8 mouse cellular contexts compared by ENCODE assay signal in genomic region chr6:84009172-84009872, GRCm38 (mm10). TPM values are rescaled to one million over a fixed set of nuclear protein-coding genes. Genes with fewer than 3 reads are reported as not detected.
DNase-seq lines count a peak whose midpoint lies in the region; ATAC-seq and TF ChIP-seq lines count a peak whose summit lies in the region.

No protein-coding gene starts in this region.

- peaks cover 3% of the 10 kb centered on the region; the same call in 1 of the 2 replicates for H3K4me1 ChIP-seq in lung, embryonic 14.5 days (ENCODE audit: insufficient read depth)
- peaks cover 43% of the 10 kb centered on the region for H3K4me1 ChIP-seq in kidney, embryonic 16.5 days (ENCODE audit: insufficient read depth, low read length)
- H3K4me1 ChIP-seq in neural tube, embryonic 14.5 days (ENCODE audit: control insufficient read depth, insufficient read depth, low read length) = peaks cover 11% of the 10 kb centered on the region

- H3K27me3 ChIP-seq in lung, embryonic 14.5 days (ENCODE audit: insufficient read depth, low read length) = peaks cover 8% of the 10 kb centered on the region; the same call in 1 of the 2 replicates
- no peaks in the 10 kb centered on the region for H3K27me3 ChIP-seq in kidney, embryonic 16.5 days (ENCODE audit: insufficient read depth, low read length)
- no peaks in the 10 kb centered on the region for H3K27me3 ChIP-seq in neural tube, embryonic 14.5 days (ENCODE audit: control insufficient read depth, insufficient read depth, low read length)

- peak overlapping the region; percentile 33 for H3K4me3 ChIP-seq in lung, embryonic 14.5 days (ENCODE audit: low read depth, low read length)
- peak overlapping the region; percentile 43 for H3K4me3 ChIP-seq in kidney, embryonic 16.5 days (ENCODE audit: low read length)
- peak overlapping the region; percentile 28; the same call in 1 of the 2 replicates for H3K4me3 ChIP-seq in neural tube, embryonic 14.5 days (ENCODE audit: low read depth, low read length)

- TF ChIP-seq CTCF in lung, embryonic 14.5 days (IDR thresholded peaks at IDR 0.05; ENCODE audit: low read depth) = no peak

- H3K4me2 ChIP-seq in lung, embryonic 14.5 days = peak overlapping the region; percentile 69
- H3K4me2 ChIP-seq in kidney, embryonic 16.5 days (replicated peaks; ENCODE audit: low read depth, low read length) = peak overlapping the region; percentile 81
- H3K4me2 ChIP-seq in neural tube, embryonic 14.5 days (ENCODE audit: low read depth, low read length) = peak overlapping the region; percentile 61

- WGBS in lung, embryonic 14.5 days = 17% methylated on average over 8 of the region's 8 CpGs
- WGBS in kidney, embryonic 16.5 days = 24% methylated on average over 8 of the region's 8 CpGs
- WGBS in neural tube, embryonic 14.5 days = 26% methylated on average over 8 of the region's 8 CpGs

- no peak overlapping the region for H3K9ac ChIP-seq in lung, embryonic 14.5 days
- H3K9ac ChIP-seq in kidney, embryonic 16.5 days (replicated peaks; ENCODE audit: low read length) = peak overlapping the region; percentile 43; the same call in 1 of the 2 replicates
- H3K9ac ChIP-seq in neural tube, embryonic 14.5 days (replicated peaks; ENCODE audit: low read depth, low read length) = no peak overlapping the region

- ATAC-seq in lung, embryonic 14.5 days (ENCODE audit: insufficient read depth) = no peak
- peak; percentile 46; the same call in 1 of the 2 replicates for ATAC-seq in kidney, embryonic 16.5 days (ENCODE audit: low FRiP score, low TSS enrichment)
- no peak for ATAC-seq in neural tube, embryonic 14.5 days (ENCODE audit: low read depth)
- ATAC-seq in erythroid progenitor cell, adult 5-6 weeks (replicated peaks; ENCODE audit: low FRiP score, poor library complexity, severe bottlenecking) = no peak
- ATAC-seq in megakaryocyte progenitor cell, adult 5-6 weeks (replicated peaks; ENCODE audit: poor library complexity) = no peak

- peak; percentile 18 for DNase-seq in lung, embryonic 14.5 days
- no peak for DNase-seq in lung, postnatal 4 days
- peak; percentile 33 for DNase-seq in heart, adult 8-10 months (ENCODE audit: low spot score)
- no peak for DNase-seq in ovary, postnatal 36 days (ENCODE audit: low spot score)

- H3K27ac ChIP-seq in lung, embryonic 14.5 days (ENCODE audit: low read depth) = peak overlapping the region; percentile 47; the same call in 1 of the 2 replicates
- H3K27ac ChIP-seq in kidney, embryonic 16.5 days (ENCODE audit: low read length) = 0 out of 2 replicates have a peak overlapping the region, but pooled peaks have one; percentile 13
- no peak overlapping the region for H3K27ac ChIP-seq in neural tube, embryonic 14.5 days (ENCODE audit: low read depth, low read length)

- H3K9me3 ChIP-seq in lung, embryonic 14.5 days (ENCODE audit: low read depth, low read length) = no peaks in the 10 kb centered on the region
- no peaks in the 10 kb centered on the region for H3K9me3 ChIP-seq in kidney, embryonic 16.5 days (ENCODE audit: low read length)
- no peaks in the 10 kb centered on the region for H3K9me3 ChIP-seq in neural tube, embryonic 14.5 days (ENCODE audit: control insufficient read depth, low read length)

- no peaks in the 10 kb centered on the region for H3K36me3 ChIP-seq in lung, embryonic 14.5 days (ENCODE audit: insufficient read depth)
- no peaks in the 10 kb centered on the region for H3K36me3 ChIP-seq in kidney, embryonic 16.5 days (ENCODE audit: insufficient read depth, low read length)
- no peaks in the 10 kb centered on the region for H3K36me3 ChIP-seq in neural tube, embryonic 14.5 days (ENCODE audit: control insufficient read depth, insufficient read depth, low read length)

RNA-seq across cellular contexts. Expression of gene Dysf, which starts 0.9 kb away (rescaled TPM):
- 11.5 and 13.5 TPM in 2 replicates for polyA plus RNA-seq in lung, embryonic 14.5 days (2014; fragmentation: Nextera tagmentation; extraction: Ambion mirVana)
- 100 to 1,000 TPM in 3 of 4 experiments, 10 to 100 TPM in 1; 94.9 to 111 (median 106) TPM for total RNA-seq in heart, adult 8-10 months (2022)
- polyA plus RNA-seq in kidney, embryonic 16.5 days (2015; fragmentation: Nextera tagmentation; extraction: Ambion mirVana) = 16.8 and 17.2 TPM in 2 replicates
- polyA plus RNA-seq in neural tube, embryonic 14.5 days (2014; fragmentation: Nextera tagmentation; extraction: Ambion mirVana) = 2.1 and 5.4 TPM in 2 replicates
- not detected in 2 replicates for total RNA-seq in erythroid progenitor cell, adult 5-6 weeks (2015; ENCODE audit: low replicate concordance)
- total RNA-seq in erythroid progenitor cell, adult 5-6 weeks (2017; ENCODE audit: low replicate concordance) = 2.2 and 7.9 TPM in 2 replicates
- not detected in 2 replicates for total RNA-seq in megakaryocyte progenitor cell, adult 5-6 weeks (2015)
- total RNA-seq in megakaryocyte progenitor cell, adult 5-6 weeks (2017) = not detected in 2 replicates

Comparison
In these comparisons a context has a peak if more than half of its experiments do, and no peak if none do; other contexts are left out.
1. DNase-seq: peak in lung, embryonic 14.5 days (single experiment) and heart, adult 8-10 months (single experiment); none in lung, postnatal 4 days (0 of 2) and ovary, postnatal 36 days (single experiment).
2. RNA of gene Dysf, which starts 0.9 kb away (total RNA-seq): 94.9 to 111 TPM in heart, adult 8-10 months; 2.2 to 7.9 TPM in erythroid progenitor cell, adult 5-6 weeks and not detected in megakaryocyte progenitor cell, adult 5-6 weeks; every median in the first group is over 10 times any median in the second.
3. Peak in every context shown above with its lines, with median percentiles within 50 percentile points of each other: H3K4me2 ChIP-seq and H3K4me3 ChIP-seq.